Mouse (Mus musculus) MEL (cell line): ENCODE results near the gene Sorbs2. TPM values are rescaled to one million over a fixed set of nuclear protein-coding genes. Genes with fewer than 3 reads are reported as not detected.

ENCODE experiments used
- DNase-seq: peaks from one replicate; pipeline ENCODE4 v3.0.0; 2011; ENCODE audit warnings: low read depth, low spot score
- H3K27ac ChIP-seq: 2 replicates; pipeline ENCODE4 v1.5.1; 2012; ENCODE audit warnings: low read depth, mild to moderate bottlenecking, control low read depth, low read length, moderate library complexity; ENCODE audit not compliant: control insufficient read depth
- H3K27me3 ChIP-seq, 2 experiments: fragments of 150-350 bp in 1 of 2; sonication (generic) in 1 of 2; 2 replicates each; pipeline ENCODE4 v1.6.1; 2012; ENCODE audit warnings: low read length in 2 of 2, mild to moderate bottlenecking in 2 of 2, improper control_type of control experiment in 1 of 2, moderate library complexity in 1 of 2; ENCODE audit not compliant: insufficient read depth in 2 of 2, control insufficient read depth in 1 of 2
- H3K36me3 ChIP-seq, 2 experiments: 2 replicates each; pipeline ENCODE4 v1.6.1; 2012 to 2014; ENCODE audit warnings: low read length in 2 of 2, improper control_type of control experiment in 1 of 2, inconsistent platforms in 1 of 2, mild to moderate bottlenecking in 1 of 2; ENCODE audit not compliant: insufficient read depth in 2 of 2, control insufficient read depth in 1 of 2
- H3K4me1 ChIP-seq, 2 experiments: fragments of 150-350 bp in 1 of 2; sonication (generic) in 1 of 2; 2 replicates each; pipeline ENCODE4 v1.6.1; 2012; ENCODE audit warnings: low read length in 2 of 2, improper control_type of control experiment in 1 of 2, mild to moderate bottlenecking in 1 of 2; ENCODE audit not compliant: insufficient read depth in 2 of 2, control insufficient read depth in 1 of 2
- H3K4me3 ChIP-seq, 2 experiments: fragments of 150-350 bp in 1 of 2; sonication (generic) in 1 of 2; 2 replicates each; pipeline ENCODE4 v1.5.1; 2012; ENCODE audit warnings: low read depth in 2 of 2, low read length in 2 of 2, mild to moderate bottlenecking in 2 of 2, moderate library complexity in 2 of 2, control low read depth in 1 of 2, improper control_type of control experiment in 1 of 2; ENCODE audit not compliant: control insufficient read depth in 1 of 2, insufficient read depth in 1 of 2
- H3K79me2 ChIP-seq: 2 replicates; pipeline ENCODE4 v1.6.1; 2012; ENCODE audit warnings: mild to moderate bottlenecking, low read length, moderate library complexity; ENCODE audit not compliant: control insufficient read depth, poor library complexity, insufficient read depth
- H3K9ac ChIP-seq: 2 replicates; pipeline ENCODE4 v1.6.1; 2012; ENCODE audit warnings: low read depth, mild to moderate bottlenecking, control low read depth, low read length, moderate library complexity; ENCODE audit not compliant: control insufficient read depth, poor library complexity, severe bottlenecking
- H3K9me3 ChIP-seq: fragments of 150-350 bp; sonication (generic); replicated peaks from 2 replicates; pipeline ENCODE4 v1.6.1; 2012; ENCODE audit warnings: mild to moderate bottlenecking, low read length, improper control_type of control experiment, moderate library complexity; ENCODE audit not compliant: insufficient read depth
- BHLHE40 ChIP-seq: IDR thresholded peaks from 2 replicates; pipeline ENCODE4 v1.6.1; 2012; ENCODE audit warnings: low read depth, mild to moderate bottlenecking, inconsistent platforms, low read length, improper control_type of control experiment, borderline replicate concordance
- CHD1 ChIP-seq: IDR thresholded peaks from 2 replicates; pipeline ENCODE4 v1.6.1; 2012; ENCODE audit warnings: low read depth, mild to moderate bottlenecking, inconsistent platforms, low read length, improper control_type of control experiment
- CTCF ChIP-seq, 3 experiments: IDR thresholded peaks in 2 of 3; conservative IDR thresholded peaks in 1 of 3; 2 replicates each; pipeline ENCODE4 v1.5.1; 2011 to 2012; ENCODE audit warnings: low read length in 3 of 3, low read depth in 2 of 3, mild to moderate bottlenecking in 2 of 3, improper control_type of control experiment in 1 of 3, inconsistent platforms in 1 of 3, mixed read lengths in 1 of 3, moderate library complexity in 1 of 3; ENCODE audit not compliant: control insufficient read depth in 1 of 3, insufficient read depth in 1 of 3, poor library complexity in 1 of 3, severe bottlenecking in 1 of 3
- EP300 ChIP-seq, 2 experiments: IDR thresholded peaks; 2 replicates each; pipeline ENCODE4 v1.6.1; 2011; ENCODE audit warnings: improper control_type of control experiment in 2 of 2, low read length in 2 of 2, low read depth in 1 of 2, mild to moderate bottlenecking in 1 of 2
- ETS1 ChIP-seq: IDR thresholded peaks from 2 replicates; pipeline ENCODE4 v1.6.1; 2012; ENCODE audit warnings: low read depth, mild to moderate bottlenecking, inconsistent platforms, low read length, improper control_type of control experiment, moderate library complexity
- HCFC1 ChIP-seq: IDR thresholded peaks from 2 replicates; pipeline ENCODE4 v1.6.1; 2012; ENCODE audit warnings: low read depth, mild to moderate bottlenecking, inconsistent platforms, low read length, improper control_type of control experiment, moderate library complexity
- JUND ChIP-seq: IDR thresholded peaks from 2 replicates; pipeline ENCODE4 v1.6.1; 2011; ENCODE audit warnings: low read depth, mild to moderate bottlenecking, improper control_type of control experiment, low read length
- KAT2A ChIP-seq: conservative IDR thresholded peaks from 2 replicates; pipeline ENCODE4 v1.6.1; 2012; ENCODE audit warnings: low read depth, low read length, improper control_type of control experiment, inconsistent platforms
- MAFK ChIP-seq: IDR thresholded peaks from 2 replicates; pipeline ENCODE4 v1.6.1; 2011; ENCODE audit warnings: low read depth, mild to moderate bottlenecking, low read length, improper control_type of control experiment, borderline replicate concordance
- MEF2A ChIP-seq: IDR thresholded peaks from 2 replicates; pipeline ENCODE4 v1.6.1; 2014; ENCODE audit warnings: low read depth, mild to moderate bottlenecking, inconsistent platforms, low read length, improper control_type of control experiment; ENCODE audit not compliant: poor library complexity, insufficient replicate concordance, severe bottlenecking; ENCODE audit errors: extremely low read depth
- MXI1 ChIP-seq: IDR thresholded peaks from 2 replicates; pipeline ENCODE4 v1.6.1; 2011; ENCODE audit warnings: mild to moderate bottlenecking, low read depth, low read length, improper control_type of control experiment
- MYB ChIP-seq: IDR thresholded peaks from 2 replicates; pipeline ENCODE4 v1.6.1; 2011; ENCODE audit warnings: mild to moderate bottlenecking, low read depth, low read length, improper control_type of control experiment
- MYC ChIP-seq: IDR thresholded peaks from 2 replicates; pipeline ENCODE4 v1.6.1; 2011; ENCODE audit warnings: low read depth, mild to moderate bottlenecking, low read length, improper control_type of control experiment, moderate library complexity
- NELFE ChIP-seq: IDR thresholded peaks from 2 replicates; pipeline ENCODE4 v1.6.1; 2011; ENCODE audit warnings: low read depth, low read length, improper control_type of control experiment
- NRF1 ChIP-seq: IDR thresholded peaks from 2 replicates; pipeline ENCODE4 v1.6.1; 2014; ENCODE audit warnings: low read depth, mild to moderate bottlenecking, inconsistent platforms, low read length, improper control_type of control experiment, moderate library complexity; ENCODE audit not compliant: poor library complexity, insufficient read depth, severe bottlenecking
- POLR2AphosphoS2 ChIP-seq: IDR thresholded peaks from 2 replicates; pipeline ENCODE4 v1.6.1; 2011; ENCODE audit warnings: low read length, improper control_type of control experiment
- POLR2AphosphoS5 ChIP-seq: IDR thresholded peaks from 2 replicates; pipeline ENCODE4 v1.6.1; 2012; ENCODE audit warnings: low read depth, borderline replicate concordance, mild to moderate bottlenecking, inconsistent platforms, low read length, moderate library complexity, mixed read lengths
- RAD21 ChIP-seq: IDR thresholded peaks from 2 replicates; pipeline ENCODE4 v1.6.1; 2011; ENCODE audit warnings: mild to moderate bottlenecking, low read depth, low read length, improper control_type of control experiment
- SMC3 ChIP-seq: IDR thresholded peaks from 2 replicates; pipeline ENCODE4 v1.6.1; 2011; ENCODE audit warnings: low read depth, low read length, improper control_type of control experiment
- TAL1 ChIP-seq: IDR thresholded peaks from 2 replicates; pipeline ENCODE4 v1.6.1; 2012; ENCODE audit warnings: mild to moderate bottlenecking, inconsistent platforms, low read length, moderate library complexity, mixed read lengths
- TBP ChIP-seq: IDR thresholded peaks from 2 replicates; pipeline ENCODE4 v1.8.0; 2011; ENCODE audit warnings: low read depth, low read length, improper control_type of control experiment
- USF1 ChIP-seq: IDR thresholded peaks from 2 replicates; pipeline ENCODE4 v1.6.1; 2014; ENCODE audit warnings: low read depth, mild to moderate bottlenecking, inconsistent platforms, low read length, improper control_type of control experiment, moderate library complexity
- USF2 ChIP-seq, 2 experiments: IDR thresholded peaks; 2 replicates each; pipeline ENCODE4 v1.6.1; 2011 to 2012; ENCODE audit warnings: improper control_type of control experiment in 2 of 2, low read length in 2 of 2, borderline replicate concordance in 1 of 2, inconsistent platforms in 1 of 2, low read depth in 1 of 2, mild to moderate bottlenecking in 1 of 2; ENCODE audit not compliant: insufficient read depth in 1 of 2
- ZC3H11A ChIP-seq: IDR thresholded peaks from 2 replicates; pipeline ENCODE4 v1.6.1; 2012; ENCODE audit warnings: low read depth, mild to moderate bottlenecking, inconsistent platforms, low read length, improper control_type of control experiment
- ZMIZ1 ChIP-seq: IDR thresholded peaks from 2 replicates; pipeline ENCODE4 v1.6.1; 2012; ENCODE audit warnings: low read depth, mild to moderate bottlenecking, inconsistent platforms, low read length, improper control_type of control experiment, moderate library complexity
- ZNF384 ChIP-seq: IDR thresholded peaks from 2 replicates; pipeline ENCODE4 v1.6.1; 2012; ENCODE audit warnings: low read depth, mild to moderate bottlenecking, inconsistent platforms, low read length, improper control_type of control experiment
- polyA plus RNA-seq, 2 experiments: library from polyadenylated mRNA; stranded (reverse) in 1 of 2; unstranded in 1 of 2; fragments of >175 nt in 1 of 2; fragments of >200 nt in 1 of 2; gene quantifications; 2 replicates each; pipeline versions ENCODE4 v1.2.1 to v1.2.4; 2012; ENCODE audit warnings: low replicate concordance in 2 of 2, low read depth in 1 of 2; ENCODE audit not compliant: insufficient read length in 2 of 2, insufficient read depth in 1 of 2, missing spikeins in 1 of 2
- total RNA-seq: library from RNA; depleted of rRNA; stranded (reverse); fragments of 300-350 nt; gene quantifications from 2 replicates; pipeline ENCODE4 v1.2.3, GENCODE M21; 2012

Sorbs2 gene
- total and polyA plus RNA-seq, 3 experiments = not detected

DNA sequence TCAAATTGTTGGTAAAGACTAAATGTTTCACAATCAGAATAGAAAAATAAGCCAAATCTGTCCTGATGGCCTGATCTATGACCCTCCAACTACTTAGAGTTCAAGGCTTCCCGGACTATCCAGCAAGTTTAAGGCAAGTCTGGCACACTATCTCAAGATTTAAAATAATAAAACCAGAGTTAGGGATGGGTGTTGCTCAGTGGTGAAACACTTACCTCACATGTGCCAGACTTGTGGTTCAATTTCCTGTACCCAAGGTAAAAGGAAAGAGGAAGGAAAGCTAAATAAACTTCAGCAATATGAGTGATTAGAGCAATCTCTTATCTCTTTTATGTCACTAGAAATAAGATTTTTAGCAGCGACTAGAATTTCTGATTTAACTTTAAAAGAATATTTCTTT is 235.7 kb downstream of the Sorbs2 start:
- DNase-seq = no peak
- H3K4me1 ChIP-seq = no peaks in the 10 kb centered on the region

DNA sequence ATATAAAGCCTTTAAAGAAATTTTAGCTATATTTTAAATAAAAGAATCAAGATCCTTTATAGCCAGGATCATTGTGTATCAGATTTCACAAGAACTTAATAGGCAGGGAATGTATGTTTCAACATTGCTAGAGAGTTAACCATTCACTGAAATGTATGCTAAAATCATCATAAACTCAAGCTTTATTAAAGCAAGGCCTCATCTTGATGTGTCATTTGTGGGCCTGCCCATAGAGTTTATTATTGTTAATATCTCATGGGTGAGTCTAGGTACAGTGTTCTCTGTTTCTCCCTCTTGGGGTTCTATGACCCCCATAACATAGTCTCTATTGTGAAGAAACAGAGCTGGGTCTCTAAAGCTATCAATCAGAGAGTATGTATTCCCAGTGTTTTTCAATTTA is 236.2 kb downstream of the Sorbs2 start:
- Histone ChIP-seq H3K9ac (no peak overlapping the region), H3K27ac (no peak overlapping the region), H3K4me1 (no peaks in the 10 kb centered on the region), H3K27me3 (no peaks in the 10 kb centered on the region), H3K9me3 (no peaks in the 10 kb centered on the region), H3K36me3 (no peaks in the 10 kb centered on the region), H3K79me2 (no peaks in the 10 kb centered on the region), H3K4me3 (no peak overlapping the region)
- TF ChIP-seq RAD21 (no peak), MYC (no peak), BHLHE40 (no peak), MXI1 (no peak), EP300 (IDR thresholded peaks at IDR 0.05; ENCODE audit: low read depth in 1 of 2, low read length in 2 of 2) (no peak), NELFE (no peak), POLR2AphosphoS5 (no peak), KAT2A (no peak), ETS1 (no peak), MAFK (no peak), USF1 (no peak), MYB (no peak), TBP (no peak), USF2 (IDR thresholded peaks at IDR 0.05; ENCODE audit: borderline replicate concordance in 1 of 2, insufficient read depth in 1 of 2, low read depth in 1 of 2, low read length in 2 of 2) (no peak), CTCF (IDR thresholded peaks at IDR 0.05 in 2 of 3, conservative IDR thresholded peaks at IDR 0.05 in 1 of 3; ENCODE audit: control insufficient read depth in 1 of 3, insufficient read depth in 1 of 3, low read depth in 2 of 3, low read length in 3 of 3, poor library complexity in 1 of 3, severe bottlenecking in 1 of 3) (no peak), ZNF384 (no peak), TAL1 (no peak)
- no peak for DNase-seq

More for the DNA sequence above, 235.7 kb downstream of the Sorbs2 start:
- Histone ChIP-seq H3K36me3 (no peaks in the 10 kb centered on the region), H3K27ac (no peak overlapping the region), H3K9me3 (no peaks in the 10 kb centered on the region), H3K4me3 (no peak overlapping the region), H3K27me3 (no peaks in the 10 kb centered on the region), H3K9ac (no peak overlapping the region), H3K79me2 (no peaks in the 10 kb centered on the region)
- TF ChIP-seq RAD21 (no peak), TAL1 (no peak), NRF1 (no peak), CHD1 (no peak), TBP (no peak), ZMIZ1 (no peak), MAFK (no peak), ETS1 (no peak), ZC3H11A (no peak), POLR2AphosphoS5 (no peak), HCFC1 (no peak), MEF2A (no peak), KAT2A (no peak), MXI1 (no peak), ZNF384 (no peak), SMC3 (no peak), JUND (no peak), POLR2AphosphoS2 (no peak)
